Mouse (Mus musculus) erythroblast, adult 5-6 weeks (primary cell): ENCODE measurements around the gene Tubb4b. TPM values are rescaled to one million over a fixed set of nuclear protein-coding genes. Genes with fewer than 3 reads are reported as not detected.

ENCODE experiments used
- ATAC-seq: replicated peaks from 2 replicates; pipeline ENCODE4 v1.8.0; 2016; ENCODE audit warnings: moderate number of reproducible peaks, mild to moderate bottlenecking, moderate TSS enrichment, inconsistent platforms; ENCODE audit not compliant: poor library complexity, low FRiP score, severe bottlenecking
- total RNA-seq, 2 experiments: library from RNA; stranded (forward) in 1 of 2; stranded (reverse) in 1 of 2; fragments of 150-400 nt in 1 of 2; fragments of 200-764, 138-1000 nt in 1 of 2; gene quantifications; 2 replicates each; pipeline versions ENCODE4 v1.2.3 to v1.2.4; 2015 to 2017; ENCODE audit warnings: low replicate concordance in 2 of 2

The Tubb4b gene
- total RNA-seq, 2 experiments from 2014 or later = 161 to 234 TPM

GRCm38 (mm10) chr2:25226864-25227263 is 2.4 kb upstream of the Tubb4b start:
- ATAC-seq = no peak

GRCm38 (mm10) chr2:25225811-25226379 is 1.4 kb upstream of the Tubb4b start:
- no peak for ATAC-seq

GRCm38 (mm10) chr2:25224766-25225752 is 557 bp upstream of the Tubb4b start:
- ATAC-seq = peak; percentile 77

- ATAC-seq = peak; percentile 69
Observed at GRCm38 (mm10) chr2:25223681-25224491, 616 bp downstream of the Tubb4b start.

GRCm38 (mm10) chr2:25221331-25221772 is 3.1 kb downstream of the Tubb4b start:
- no peak for ATAC-seq

GRCm38 (mm10) chr2:25218445-25218844 is 6.1 kb downstream of the Tubb4b start, which contains the start of gene Fam166a:
TSS of gene Fam166a (plus strand) at chr2:25218745.
- no peak for ATAC-seq

GRCm38 (mm10) chr2:25217666-25218065 is 6.8 kb downstream of the Tubb4b start:
- no peak for ATAC-seq

GRCm38 (mm10) chr2:25214444-25214843 is 10.1 kb downstream of the Tubb4b start, which contains the start of gene Stpg3:
TSS of gene Stpg3 (minus strand) at chr2:25214637.
- no peak for ATAC-seq

- ATAC-seq = no peak
Observed at GRCm38 (mm10) chr2:25213266-25213865, 11.1 kb downstream of the Tubb4b start.

- ATAC-seq = peak; percentile 93
Observed at GRCm38 (mm10) chr2:25211121-25211670, 13.3 kb downstream of the Tubb4b start, which contains the start of gene Nelfb. TSS of gene Nelfb (minus strand) at chr2:25211489.

GRCm38 (mm10) chr2:25210686-25211085 is 13.8 kb downstream of the Tubb4b start:
- ATAC-seq = peak; percentile 48

GRCm38 (mm10) chr2:25207593-25207992 is 16.9 kb downstream of the Tubb4b start:
- ATAC-seq = no peak

- peak; percentile 71 for ATAC-seq
Observed at GRCm38 (mm10) chr2:25203631-25204214, 20.8 kb downstream of the Tubb4b start.

GRCm38 (mm10) chr2:25200631-25201030 is 23.9 kb downstream of the Tubb4b start:
- no peak for ATAC-seq

- no peak for ATAC-seq
Observed at GRCm38 (mm10) chr2:25197946-25198345, 26.6 kb downstream of the Tubb4b start.

GRCm38 (mm10) chr2:25197191-25197590 is 27.3 kb downstream of the Tubb4b start:
- no peak for ATAC-seq

- peak; percentile 47; the same call in 1 of the 2 replicates for ATAC-seq
Observed at GRCm38 (mm10) chr2:25196172-25196954, 28.1 kb downstream of the Tubb4b start, which contains the start of gene Tor4a. TSS of gene Tor4a (minus strand) at chr2:25196886.
